Mouse (Mus musculus): ENCODE measurements around the gene Gm44790.
A peak's percentile ranks its signal among the peaks of the same experiment; 100 is the strongest.
"Not testable (repeated sequence)": the region's sequence is repeated elsewhere in the genome, so short reads cannot be mapped to it uniquely, and the experiment has no call there.

Gene Gm44790

GRCm38 (mm10) chr6:86474646-86475181 is 48.3 kb downstream of the Gm44790 start:
- no peak for DNase-seq (ENCODE audit: low spot score)

GRCm38 (mm10) chr6:86475462-86476167 is 49.2 kb downstream of the Gm44790 start:
- no peak for DNase-seq (ENCODE audit: low spot score)

- DNase-seq (ENCODE audit: low spot score): no peak
Measured at GRCm38 (mm10) chr6:86476931-86477330, 50.5 kb downstream of the Gm44790 start.

- DNase-seq (ENCODE audit: low spot score): no peak
Measured at GRCm38 (mm10) chr6:86479311-86479710, 52.9 kb downstream of the Gm44790 start.

DNA sequence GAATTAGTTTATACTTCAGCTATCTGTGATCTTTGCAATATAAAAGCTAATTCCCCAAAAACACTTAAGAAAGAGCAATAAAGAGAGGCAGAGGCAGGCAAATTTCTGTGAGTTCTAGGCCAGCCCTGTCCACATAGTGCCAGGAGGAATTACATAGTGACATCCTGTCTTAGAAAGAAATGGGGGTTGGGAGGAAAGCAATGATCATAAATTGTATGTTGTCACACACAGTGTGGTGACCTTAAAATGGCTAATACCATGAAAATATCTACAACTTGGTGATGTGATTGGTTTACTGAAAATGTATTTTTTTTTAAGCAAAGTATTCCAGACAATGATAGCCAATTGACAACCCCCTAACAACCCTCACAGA is 53.3 kb downstream of the Gm44790 start:
- no peak for DNase-seq (ENCODE audit: low spot score)

DNA sequence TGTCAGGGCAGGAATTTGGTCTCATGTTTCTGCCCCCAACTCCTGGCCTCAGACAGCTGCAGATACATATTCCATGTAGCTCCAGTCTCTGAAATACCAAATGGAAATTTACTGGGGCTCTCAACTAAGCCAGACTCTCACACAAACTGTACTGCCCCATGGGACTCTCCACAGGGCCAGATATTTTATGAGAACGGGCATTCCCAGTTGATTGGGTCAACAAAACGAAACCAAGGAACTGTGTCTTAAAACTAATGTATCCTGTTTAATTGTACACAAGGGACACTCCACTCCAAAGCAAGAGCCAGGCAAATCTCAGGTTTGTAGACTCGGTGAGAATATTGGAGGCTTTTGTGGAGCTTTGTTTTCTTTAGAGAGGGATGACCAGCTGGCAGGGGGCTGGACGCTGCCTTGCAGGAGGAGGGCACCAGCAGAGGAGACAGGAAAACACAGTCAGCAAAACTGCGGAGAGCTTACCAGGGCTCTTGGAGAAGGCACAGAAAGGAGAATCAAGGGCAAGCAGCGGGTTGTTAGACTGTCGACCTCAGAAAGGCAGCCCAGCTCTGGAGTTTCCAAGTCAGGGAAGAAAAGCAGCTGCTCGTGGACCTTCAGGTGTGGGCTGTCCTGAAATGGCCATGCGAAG is 53.9 kb downstream of the Gm44790 start:
- no peak for DNase-seq (ENCODE audit: low spot score)

- DNase-seq (ENCODE audit: low spot score): no peak
Measured at GRCm38 (mm10) chr6:86481871-86482270, 55.4 kb downstream of the Gm44790 start.

DNA sequence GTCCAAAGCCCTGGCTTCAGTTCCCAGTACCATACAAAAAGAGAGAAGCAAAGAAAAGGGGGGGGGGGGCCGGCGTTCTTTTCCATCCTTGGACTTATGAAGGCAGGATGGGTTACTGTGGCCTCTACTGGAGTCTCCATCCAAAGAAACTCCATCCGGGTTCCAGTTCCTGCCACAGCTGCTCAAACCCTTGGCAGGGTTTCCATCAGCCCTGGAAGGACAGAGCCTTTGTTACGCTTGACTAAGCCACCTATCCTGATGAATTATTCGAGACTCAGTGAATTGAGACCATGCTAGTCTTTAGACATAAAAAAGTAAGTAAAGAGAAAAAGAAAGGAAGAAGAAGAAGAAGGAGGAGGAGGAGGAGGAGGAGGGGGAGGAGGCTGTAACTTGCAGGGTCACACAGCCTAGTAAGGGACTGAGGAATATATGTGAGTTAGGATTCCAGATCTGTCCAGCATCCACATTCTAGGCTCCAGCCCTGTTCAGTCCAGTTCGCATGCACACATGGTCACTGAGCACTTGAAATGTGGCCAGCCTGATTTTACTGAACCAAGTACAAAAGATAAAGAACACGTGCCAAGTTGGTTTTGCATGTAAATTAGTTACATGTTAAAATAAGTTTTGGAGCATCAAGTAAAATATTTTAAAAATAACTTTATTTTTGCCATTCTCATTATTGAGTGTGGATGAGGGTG is 59.6 kb downstream of the Gm44790 start:
- no peak for DNase-seq (ENCODE audit: low spot score)

GRCm38 (mm10) chr6:86487358-86488148 is 61.1 kb downstream of the Gm44790 start:
- peak; percentile 76 for DNase-seq (ENCODE audit: low spot score)

GRCm38 (mm10) chr6:86488149-86488485 is 61.7 kb downstream of the Gm44790 start:
- no peak for DNase-seq (ENCODE audit: low spot score)

DNA sequence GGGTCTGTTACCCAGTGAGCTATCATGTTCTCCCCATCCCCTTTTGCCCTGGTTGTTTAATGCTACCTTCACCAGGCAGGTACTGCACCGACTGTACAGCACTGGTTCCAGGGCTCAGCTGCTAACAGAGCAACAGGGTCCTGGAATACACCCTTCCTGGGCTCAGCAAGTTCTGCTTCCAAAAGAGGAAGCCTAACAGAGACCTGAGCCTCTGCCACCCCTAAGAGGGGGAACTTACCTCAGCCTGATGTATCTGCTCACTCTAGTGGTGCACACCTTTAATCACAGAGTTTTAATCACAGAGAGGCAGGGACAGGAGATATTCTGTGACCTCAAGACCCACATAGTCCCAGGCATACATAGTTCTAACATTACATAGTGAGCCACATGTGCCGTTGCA is 63.5 kb downstream of the Gm44790 start:
- no peak for DNase-seq (ENCODE audit: low spot score)

- DNase-seq (ENCODE audit: low spot score): not testable (repeated sequence)
Measured at GRCm38 (mm10) chr6:86490413-86490812, 64.0 kb downstream of the Gm44790 start.

DNA sequence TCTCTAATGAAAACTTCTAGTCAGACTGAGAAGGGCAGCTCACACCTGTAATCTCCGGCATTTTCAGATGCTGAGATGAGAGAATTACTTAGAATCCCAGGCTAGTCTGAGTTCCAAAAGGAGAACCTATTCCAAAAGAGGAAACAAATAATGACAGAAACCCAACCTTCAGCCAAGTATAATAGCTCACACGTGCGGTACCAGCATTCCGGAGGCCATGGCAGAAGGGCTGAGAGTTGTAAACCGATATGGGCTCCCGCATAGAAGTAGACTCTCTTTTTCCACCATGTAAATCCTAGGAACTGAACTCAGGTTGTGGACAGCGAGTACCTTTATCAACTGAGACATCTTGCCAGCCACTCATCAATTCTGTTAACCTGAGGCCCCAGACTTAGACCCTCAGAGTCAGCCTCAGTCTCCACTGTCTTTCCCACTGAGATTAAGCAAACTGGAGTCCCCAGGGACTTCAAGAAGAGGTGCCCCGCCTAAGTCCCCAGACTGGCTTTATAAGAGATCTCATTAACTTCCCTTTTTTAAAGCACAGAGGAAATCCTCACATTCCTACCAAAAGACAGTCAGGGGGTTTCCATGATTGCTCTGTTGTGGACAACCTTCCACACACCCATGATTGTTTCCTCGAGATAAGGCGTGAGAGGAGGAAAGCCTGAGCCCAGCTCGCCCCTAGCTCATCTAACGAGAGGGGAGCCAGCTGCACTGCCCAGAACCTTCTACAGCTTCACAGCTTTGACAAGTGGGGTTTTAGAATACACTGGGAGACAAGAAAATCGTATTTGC is 67.2 kb downstream of the Gm44790 start:
- no peak for DNase-seq (ENCODE audit: low spot score)

GRCm38 (mm10) chr6:86494767-86495166 is 68.3 kb downstream of the Gm44790 start:
- no peak for DNase-seq (ENCODE audit: low spot score)
